Mouse (Mus musculus): ENCODE measurements around the gene Itgbl1.
"Not testable (repeated sequence)": the region's sequence is repeated elsewhere in the genome, so short reads cannot be mapped to it uniquely, and the experiment has no call there.

The Itgbl1 gene

GRCm38 (mm10) chr14:123659921-123660385, at the start of gene Itgbl1:
Gene Itgbl1, plus strand, starts transcription at chr14:123659971.
- peak; percentile 23 for DNase-seq (ENCODE audit: low spot score)

GRCm38 (mm10) chr14:123622969-123623368, 36.8 kb upstream of the Itgbl1 start:
- DNase-seq (ENCODE audit: low spot score): no peak

- peak; percentile 52 for DNase-seq (ENCODE audit: low spot score)
Observed at GRCm38 (mm10) chr14:123626501-123627179, 33.1 kb upstream of the Itgbl1 start, which contains the start of gene Nalcn. Gene Nalcn, minus strand, starts transcription at chr14:123627144.

- peak; percentile 4 for DNase-seq (ENCODE audit: low spot score)
Observed at GRCm38 (mm10) chr14:123627180-123627562, 32.6 kb upstream of the Itgbl1 start.

- peak; percentile 72 for DNase-seq (ENCODE audit: low spot score)
Observed at GRCm38 (mm10) chr14:123661091-123661491, 1.3 kb downstream of the Itgbl1 start.

- no peak for DNase-seq (ENCODE audit: low spot score)
Observed at GRCm38 (mm10) chr14:123662386-123662785, 2.6 kb downstream of the Itgbl1 start.

GRCm38 (mm10) chr14:123663206-123663605, 3.4 kb downstream of the Itgbl1 start:
- no peak for DNase-seq (ENCODE audit: low spot score)

- DNase-seq (ENCODE audit: low spot score): no peak
Observed at GRCm38 (mm10) chr14:123664451-123664850, 4.7 kb downstream of the Itgbl1 start.

- DNase-seq (ENCODE audit: low spot score): not testable (repeated sequence)
Observed at GRCm38 (mm10) chr14:123671076-123671475, 11.3 kb downstream of the Itgbl1 start.

- DNase-seq (ENCODE audit: low spot score): no peak
Observed at GRCm38 (mm10) chr14:123678091-123678490, 18.3 kb downstream of the Itgbl1 start.

GRCm38 (mm10) chr14:123714751-123715150, 55.0 kb downstream of the Itgbl1 start:
- no peak for DNase-seq (ENCODE audit: low spot score)

GRCm38 (mm10) chr14:123742055-123742454, 82.3 kb downstream of the Itgbl1 start:
- no peak for DNase-seq (ENCODE audit: low spot score)

GRCm38 (mm10) chr14:123751017-123751416, 91.2 kb downstream of the Itgbl1 start:
- peak; percentile 4 for DNase-seq (ENCODE audit: low spot score)

GRCm38 (mm10) chr14:123759534-123759933, 99.8 kb downstream of the Itgbl1 start:
- DNase-seq (ENCODE audit: low spot score): no peak

- no peak for DNase-seq (ENCODE audit: low spot score)
Observed at GRCm38 (mm10) chr14:123760079-123760478, 100.3 kb downstream of the Itgbl1 start.

GRCm38 (mm10) chr14:123801744-123802143, 142.0 kb downstream of the Itgbl1 start:
- no peak for DNase-seq (ENCODE audit: low spot score)

- DNase-seq (ENCODE audit: low spot score): no peak
Observed at GRCm38 (mm10) chr14:123837662-123838061, 177.9 kb downstream of the Itgbl1 start.

GRCm38 (mm10) chr14:123843675-123844425, 184.1 kb downstream of the Itgbl1 start:
- DNase-seq (ENCODE audit: low spot score): peak; percentile 29

GRCm38 (mm10) chr14:123864531-123864930, 204.8 kb downstream of the Itgbl1 start:
- no peak for DNase-seq (ENCODE audit: low spot score)

- DNase-seq (ENCODE audit: low spot score): peak; percentile 28
Observed at GRCm38 (mm10) chr14:123865779-123866726, 206.3 kb downstream of the Itgbl1 start.

- DNase-seq (ENCODE audit: low spot score): no peak
Observed at GRCm38 (mm10) chr14:123927903-123928302, 268.1 kb downstream of the Itgbl1 start.

GRCm38 (mm10) chr14:123966531-123966930, 306.8 kb downstream of the Itgbl1 start:
- no peak for DNase-seq (ENCODE audit: low spot score)

Measured in embryo, embryonic 10.5 days (tissue).